Mouse (Mus musculus) lung, embryonic 15.5 days (tissue): ENCODE measurements around the gene Trim33. TPM values are rescaled to one million over a fixed set of nuclear protein-coding genes. Genes with fewer than 3 reads are reported as not detected.
A peak's percentile ranks its signal among the peaks of the same experiment; 100 is the strongest.

Experiments
- ATAC-seq: fragments of 200-750 bp; cut with Nextera tagmentation; 2 replicates; pipeline ENCODE4 v1.8.0; 2017; ENCODE audit warnings: moderate number of reproducible peaks, borderline replicate concordance; ENCODE audit not compliant: low FRiP score, low TSS enrichment; ENCODE audit errors: extremely low read depth
- H3K27ac ChIP-seq: fragments of 300-500 bp; sonication (generic); 2 replicates; pipeline ENCODE4 v1.5.1; 2015; ENCODE audit warnings: moderate library complexity, mild to moderate bottlenecking, inconsistent platforms
- H3K27me3 ChIP-seq: fragments of 300-500 bp; sonication (generic); 2 replicates; pipeline ENCODE4 v1.6.1; 2015; ENCODE audit warnings: inconsistent platforms
- H3K36me3 ChIP-seq: fragments of 300-500 bp; sonication (generic); 2 replicates; pipeline ENCODE4 v1.6.1; 2015; ENCODE audit warnings: inconsistent platforms
- H3K4me1 ChIP-seq: fragments of 300-500 bp; sonication (generic); 2 replicates; pipeline ENCODE4 v1.6.1; 2015; ENCODE audit warnings: inconsistent platforms
- H3K4me2 ChIP-seq: fragments of 300-500 bp; sonication (generic); 2 replicates; pipeline ENCODE4 v1.6.1; 2015; ENCODE audit warnings: inconsistent platforms, mild to moderate bottlenecking, moderate library complexity
- H3K4me3 ChIP-seq: fragments of 300-500 bp; sonication (generic); 2 replicates; pipeline ENCODE4 v1.5.1; 2015; ENCODE audit warnings: mild to moderate bottlenecking, inconsistent platforms
- H3K9ac ChIP-seq: fragments of 300-500 bp; sonication (generic); 2 replicates; pipeline ENCODE4 v1.6.1; 2015; ENCODE audit warnings: inconsistent platforms
- H3K9me3 ChIP-seq: fragments of 300-500 bp; sonication (generic); 2 replicates; pipeline ENCODE4 v1.6.1; 2016; ENCODE audit warnings: inconsistent platforms
- WGBS: fragments of 180-500 bp; shearing (Covaris S2); methylation state at CpG from one replicate; pipeline ENCODE4 v1.1.7; 2015; 5-methylcytosine and 5-hydroxymethylcytosine counted together
- polyA plus RNA-seq: library from polyadenylated mRNA; unstranded; fragments of >200 nt; fragmentation: Nextera tagmentation; extraction: Ambion mirVana; gene quantifications from 2 replicates; pipeline ENCODE4 v1.2.1, GENCODE M21; 2015

Trim33 gene
- polyA plus RNA-seq, 1 experiment from 2014 or later: 22.9 TPM

- H3K4me2 ChIP-seq: no peak overlapping the region
- ATAC-seq: no peak
- H3K4me1 ChIP-seq: peaks cover 13% of the 10 kb centered on the region
- no peaks in the 10 kb centered on the region for H3K27me3 ChIP-seq
- no peak overlapping the region for H3K4me3 ChIP-seq
- H3K36me3 ChIP-seq: no peaks in the 10 kb centered on the region
- 0 out of 2 replicates have a peak overlapping the region, but pooled peaks have one; percentile 46 for H3K27ac ChIP-seq
- H3K9ac ChIP-seq: no peak overlapping the region
- H3K9me3 ChIP-seq: no peaks in the 10 kb centered on the region
- 48% methylated on average over 2 of the region's 2 CpGs for WGBS
These were observed 126.0 kb downstream of the Trim33 start for GRCm38 (mm10) chr3:103405135-103405534.

GRCm38 (mm10) chr3:103405871-103406765 lies 127.0 kb downstream of the Trim33 start:
- Histone ChIP-seq H3K9ac (no peak overlapping the region), H3K36me3 (no peaks in the 10 kb centered on the region), H3K4me2 (no peak overlapping the region), H3K27me3 (no peaks in the 10 kb centered on the region), H3K9me3 (no peaks in the 10 kb centered on the region), H3K27ac (peak overlapping the region; percentile 46), H3K4me1 (peaks cover 13% of the 10 kb centered on the region), H3K4me3 (no peak overlapping the region)
- ATAC-seq: peak; percentile 58; the same call in 1 of the 2 replicates
- WGBS: 69% methylated on average over 11 of the region's 11 CpGs

Other genes starting within 250 kb of the Trim33 start
- 92.7 and 96.9 TPM in 2 replicates for gene Nras, start 221.0 kb upstream of the Trim33 start, polyA plus RNA-seq
- 0.14 and 0.23 TPM in 2 replicates for gene Ampd1, start 205.3 kb upstream of the Trim33 start, polyA plus RNA-seq
- gene Dennd2c, start 176.7 kb upstream of the Trim33 start, polyA plus RNA-seq: 5.0 and 5.5 TPM in 2 replicates
- gene Bcas2, start 107.6 kb upstream of the Trim33 start, polyA plus RNA-seq: 188 and 190 TPM in 2 replicates